Mouse (Mus musculus): Measurements from ENCODE around the gene Fam81a. TPM values are rescaled to one million over a fixed set of nuclear protein-coding genes. Genes with fewer than 3 reads are reported as not detected.

The Fam81a gene
- total and polyA plus RNA-seq, 3 experiments, result 0.13 TPM; not detected in 2

DNA sequence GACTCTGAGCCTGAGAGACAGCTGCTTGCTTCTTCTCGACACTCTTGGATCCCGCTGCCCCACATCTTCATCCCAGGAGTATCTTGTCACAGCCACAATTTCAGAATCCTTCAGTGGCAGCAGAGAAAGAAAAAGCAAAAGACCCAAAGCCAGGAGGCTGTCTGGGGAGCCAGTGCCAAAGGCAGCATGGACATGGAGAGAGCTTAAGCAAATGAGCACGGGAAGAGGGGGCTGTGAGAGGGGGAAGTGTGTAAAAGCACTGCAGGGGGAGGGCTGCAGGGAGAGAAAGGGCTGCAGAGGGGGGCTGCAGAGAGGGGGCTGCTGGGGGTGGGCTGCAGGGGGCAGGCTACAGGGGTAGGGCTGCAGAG, 93.0 kb downstream of the Fam81a start (continued):
- TF ChIP-seq RAD21 (IDR thresholded peaks at IDR 0.05; ENCODE audit: low read depth, low read length), result no peak

DNA sequence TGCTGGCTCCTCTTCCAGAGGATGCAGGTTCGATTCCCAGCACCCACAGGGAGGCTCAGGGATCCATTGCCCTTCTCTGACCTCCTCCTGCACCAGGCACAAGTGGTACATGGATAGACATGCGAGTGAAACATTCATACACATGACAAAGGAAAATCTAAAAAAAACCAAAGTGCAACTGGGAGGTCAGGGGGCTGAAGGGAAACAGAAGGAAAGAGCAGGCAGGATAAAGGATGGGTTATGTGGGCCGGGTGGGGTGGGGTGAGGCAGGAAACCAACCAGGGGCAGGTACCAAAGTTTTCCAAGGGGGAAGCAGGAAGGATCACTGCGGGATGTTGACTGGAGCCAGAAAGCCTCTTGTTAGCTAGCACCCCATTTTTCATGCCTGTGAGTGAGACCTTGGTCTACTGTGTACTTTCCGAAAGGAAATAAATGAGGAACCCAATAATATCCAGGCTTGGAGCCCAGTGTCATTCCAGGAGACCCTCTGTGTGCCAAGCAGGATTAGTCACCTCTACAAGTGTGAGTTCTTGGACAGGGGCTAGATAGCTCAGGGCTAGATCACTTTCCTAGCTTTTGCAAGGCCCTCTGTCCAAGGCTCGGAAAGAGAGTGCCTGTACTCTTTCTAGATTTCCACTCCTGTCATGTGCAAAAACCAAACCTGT, 93.5 kb downstream of the Fam81a start:
- no peaks in the 10 kb centered on the region for H3K36me3 ChIP-seq (replicated peaks in 1 of 2; ENCODE audit: control insufficient read depth in 1 of 2, insufficient read depth in 1 of 2, low read length in 1 of 2)
- H3K9me3 ChIP-seq (replicated peaks; ENCODE audit: low read length), result no peaks in the 10 kb centered on the region
- no peak overlapping the region for H3K9ac ChIP-seq (ENCODE audit: insufficient read depth, low read depth)
- H3K27ac ChIP-seq (ENCODE audit: insufficient read depth, low read depth), result no peak overlapping the region
- no peak for DNase-seq (ENCODE audit: extremely low read depth)
- in situ Hi-C loops (cut with MboI; ENCODE audit: low pct_ligation_motif_present, low pct_unique_long_range_greater_than_20kb, low sequenced_read_pairs) (no loop called here), dilution Hi-C loops (cut with MboI; ENCODE audit: extremely low pct_ligation_motif_present, extremely low pct_unique_long_range_greater_than_20kb, low sequenced_read_pairs) (no loop called here)
- no peak overlapping the region for H3K4me3 ChIP-seq (replicated peaks in 1 of 3; ENCODE audit: low read depth in 2 of 3, low read length in 2 of 3, poor library complexity in 1 of 3)
- no peak overlapping the region for H3K4me2 ChIP-seq (ENCODE audit: insufficient read depth, low read depth, poor library complexity, severe bottlenecking)
- peaks cover 0 to 9% of the 10 kb centered on the region in 2 experiments; a peak in 2 of 4 replicates for H3K4me1 ChIP-seq (ENCODE audit: control insufficient read depth in 1 of 2, insufficient read depth in 2 of 2)
- TF ChIP-seq ELF1 (IDR thresholded peaks at IDR 0.05; ENCODE audit: low read depth, low read length) (no peak), POLR2AphosphoS2 (IDR thresholded peaks at IDR 0.05; ENCODE audit: low read depth, low read length) (no peak), ZKSCAN1 (IDR thresholded peaks at IDR 0.05; ENCODE audit: borderline replicate concordance, low read depth, low read length) (no peak), GABPA (IDR thresholded peaks at IDR 0.05; ENCODE audit: insufficient replicate concordance, low read depth, low read length) (no peak), HCFC1 (IDR thresholded peaks at IDR 0.05; ENCODE audit: low read depth, low read length) (no peak), BHLHE40 (IDR thresholded peaks at IDR 0.05; ENCODE audit: low read depth, low read length) (no peak), KAT2A (IDR thresholded peaks at IDR 0.05; ENCODE audit: insufficient replicate concordance, low read length) (no peak), PAX5 (IDR thresholded peaks at IDR 0.05; ENCODE audit: low read length) (no peak), MAFK (IDR thresholded peaks at IDR 0.05; ENCODE audit: insufficient replicate concordance, low read length) (no peak), ETS1 (conservative IDR thresholded peaks at IDR 0.05; ENCODE audit: low read depth, low read length) (no peak), IRF4 (IDR thresholded peaks at IDR 0.05; ENCODE audit: low read depth, low read length) (no peak), TCF12 (IDR thresholded peaks at IDR 0.05; ENCODE audit: low read depth, low read length) (no peak), CHD2 (IDR thresholded peaks at IDR 0.05; ENCODE audit: low read length) (no peak), JUND (conservative IDR thresholded peaks at IDR 0.05; ENCODE audit: low read depth, low read length) (no peak), MEF2A (IDR thresholded peaks at IDR 0.05; ENCODE audit: borderline replicate concordance, low read depth, low read length) (no peak), ZC3H11A (IDR thresholded peaks at IDR 0.05; ENCODE audit: low read depth, low read length) (no peak)
- H3K79me2 ChIP-seq (replicated peaks; ENCODE audit: control insufficient read depth, extremely low read depth, insufficient read depth, poor library complexity, severe bottlenecking), result no peaks in the 10 kb centered on the region
- no peaks in the 10 kb centered on the region for H3K27me3 ChIP-seq (replicated peaks)

DNA sequence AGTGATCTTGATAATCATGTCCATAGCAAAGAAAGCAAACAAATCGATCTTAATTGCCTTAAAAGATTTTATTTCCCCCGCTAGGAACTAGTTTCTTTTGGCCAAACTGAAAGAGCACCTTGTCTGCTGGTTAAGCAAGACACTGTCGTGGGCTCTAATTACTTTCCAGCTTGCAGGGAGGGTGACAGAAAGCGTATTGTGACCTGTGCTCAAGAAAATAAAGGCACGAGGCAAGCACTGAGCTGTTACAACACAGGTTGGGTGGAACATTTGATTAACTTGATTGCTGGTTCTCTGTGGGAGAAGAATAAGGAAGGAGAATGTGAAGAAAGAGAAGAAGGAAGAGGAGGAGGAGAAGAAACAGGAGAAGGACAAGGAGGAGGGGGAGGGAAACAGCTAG, 94.1 kb downstream of the Fam81a start:
- no peaks in the 10 kb centered on the region for H3K36me3 ChIP-seq (replicated peaks in 1 of 2; ENCODE audit: control insufficient read depth in 1 of 2, insufficient read depth in 1 of 2, low read length in 1 of 2)
- no peaks in the 10 kb centered on the region for H3K27me3 ChIP-seq (replicated peaks)
- no peaks in the 10 kb centered on the region for H3K79me2 ChIP-seq (replicated peaks; ENCODE audit: control insufficient read depth, extremely low read depth, insufficient read depth, poor library complexity, severe bottlenecking)
- in situ Hi-C loops (cut with MboI; ENCODE audit: low pct_ligation_motif_present, low pct_unique_long_range_greater_than_20kb, low sequenced_read_pairs), result no loop called here
- H3K27ac ChIP-seq (ENCODE audit: insufficient read depth, low read depth), result no peak overlapping the region
- TF ChIP-seq USF1 (IDR thresholded peaks at IDR 0.05; ENCODE audit: low read depth, low read length), result no peak
- TF ChIP-seq MEF2A (IDR thresholded peaks at IDR 0.05; ENCODE audit: borderline replicate concordance, low read depth, low read length), result no peak
- no peak for TF ChIP-seq JUN (IDR thresholded peaks at IDR 0.05; ENCODE audit: insufficient read depth, low read depth, low read length)
- TF ChIP-seq JUND (conservative IDR thresholded peaks at IDR 0.05; ENCODE audit: low read depth, low read length), result no peak
- no peak for TF ChIP-seq TBP (conservative IDR thresholded peaks at IDR 0.05; ENCODE audit: low read depth, low read length)
- TF ChIP-seq SMC3 (IDR thresholded peaks at IDR 0.05; ENCODE audit: low read depth, low read length), result no peak
- no peak for TF ChIP-seq ELF1 (IDR thresholded peaks at IDR 0.05; ENCODE audit: low read depth, low read length)
- no peak for TF ChIP-seq ZNF384 (IDR thresholded peaks at IDR 0.05; ENCODE audit: low read depth, low read length)
- no peak for TF ChIP-seq EP300 (IDR thresholded peaks at IDR 0.05; ENCODE audit: low read length)
- no peak for TF ChIP-seq BHLHE40 (IDR thresholded peaks at IDR 0.05; ENCODE audit: low read depth, low read length)
- TF ChIP-seq ZMIZ1 (IDR thresholded peaks at IDR 0.05; ENCODE audit: low read depth, low read length), result no peak
- TF ChIP-seq MAZ (IDR thresholded peaks at IDR 0.05; ENCODE audit: low read depth, low read length), result no peak
- no peak for TF ChIP-seq SIN3A (IDR thresholded peaks at IDR 0.05; ENCODE audit: low read length)
- TF ChIP-seq TCF12 (IDR thresholded peaks at IDR 0.05; ENCODE audit: low read depth, low read length), result no peak
- no peaks in the 10 kb centered on the region for H3K9me3 ChIP-seq (replicated peaks; ENCODE audit: low read length)
- dilution Hi-C loops (cut with MboI; ENCODE audit: extremely low pct_ligation_motif_present, extremely low pct_unique_long_range_greater_than_20kb, low sequenced_read_pairs), result no loop called here
- no peak overlapping the region for H3K4me2 ChIP-seq (ENCODE audit: insufficient read depth, low read depth, poor library complexity, severe bottlenecking)
- no peak for DNase-seq (ENCODE audit: extremely low read depth)
- H3K4me1 ChIP-seq (ENCODE audit: control insufficient read depth in 1 of 2, insufficient read depth in 2 of 2), result peaks cover 0 to 9% of the 10 kb centered on the region in 2 experiments; a peak in 2 of 4 replicates
- no peak overlapping the region for H3K9ac ChIP-seq (ENCODE audit: insufficient read depth, low read depth)
- H3K4me3 ChIP-seq (replicated peaks in 1 of 3; ENCODE audit: low read depth in 2 of 3, low read length in 2 of 3, poor library complexity in 1 of 3), result no peak overlapping the region
